Mouse (Mus musculus) midbrain, embryonic 12.5 days (tissue): ENCODE measurements around the gene Sphkap. TPM values are rescaled to one million over a fixed set of nuclear protein-coding genes. Genes with fewer than 3 reads are reported as not detected.

Source experiments
- ATAC-seq: fragments of 200-750 bp; cut with Nextera tagmentation; 2 replicates; pipeline ENCODE4 v1.8.0; 2017; ENCODE audit warnings: low read depth, moderate TSS enrichment, moderate library complexity; ENCODE audit not compliant: low FRiP score
- H3K27ac ChIP-seq: fragments of 300-500 bp; sonication (generic); replicated peaks from 2 replicates; pipeline ENCODE4 v1.5.1; 2016; ENCODE audit warnings: mild to moderate bottlenecking
- H3K27me3 ChIP-seq: fragments of 300-500 bp; sonication (generic); 2 replicates; pipeline ENCODE4 v1.6.1; 2016; ENCODE audit warnings: mild to moderate bottlenecking
- H3K36me3 ChIP-seq: fragments of 300-500 bp; sonication (generic); 2 replicates; pipeline ENCODE4 v1.6.1; 2016
- H3K4me1 ChIP-seq: fragments of 300-500 bp; sonication (generic); 2 replicates; pipeline ENCODE4 v1.6.1; 2016
- H3K4me2 ChIP-seq: fragments of 300-500 bp; sonication (generic); replicated peaks from 2 replicates; pipeline ENCODE4 v1.6.1; 2016; ENCODE audit warnings: mild to moderate bottlenecking, moderate library complexity
- H3K4me3 ChIP-seq: fragments of 300-500 bp; sonication (generic); 2 replicates; pipeline ENCODE4 v1.5.1; 2016; ENCODE audit warnings: mild to moderate bottlenecking
- H3K9ac ChIP-seq: fragments of 300-500 bp; sonication (generic); replicated peaks from 2 replicates; pipeline ENCODE4 v1.6.1; 2016; ENCODE audit warnings: mild to moderate bottlenecking, moderate library complexity
- H3K9me3 ChIP-seq: fragments of 300-500 bp; sonication (generic); 2 replicates; pipeline ENCODE4 v1.6.1; 2016; ENCODE audit warnings: mild to moderate bottlenecking
- WGBS: fragments of 180-500 bp; shearing (Covaris S2); methylation state at CpG from one replicate; pipeline ENCODE4 v1.1.7; 2016; 5-methylcytosine and 5-hydroxymethylcytosine counted together
- polyA plus RNA-seq: library from polyadenylated mRNA; unstranded; fragments of >200 nt; fragmentation: Nextera tagmentation; extraction: Ambion mirVana; gene quantifications from 2 replicates; pipeline ENCODE4 v1.2.1, GENCODE M21; 2016

Gene Sphkap
- polyA plus RNA-seq = 1.7 TPM in 2 replicates

GRCm38 (mm10) chr1:83408021-83408464, at the start of gene Sphkap:
Gene Sphkap (minus strand): TSS chr1:83408200.
- WGBS = 1% methylated on average over 16 of the region's 16 CpGs
- Histone ChIP-seq H3K27ac (no peak within 1 kb of the TSS), H3K4me2 (peak within 1 kb of the TSS; percentile 81), H3K4me1 (peaks cover 7% of the 10 kb centered on the region; the same call in 1 of the 2 replicates), H3K27me3 (peaks cover 11% of the 10 kb centered on the region), H3K4me3 (peak within 1 kb of the TSS; percentile 47), H3K9me3 (no peaks in the 10 kb centered on the region), H3K36me3 (no peaks in the 10 kb centered on the region), H3K9ac (peak within 1 kb of the TSS; percentile 50; the same call in 1 of the 2 replicates)
- peak; percentile 90 for ATAC-seq

- WGBS = 85% methylated on average over 5 of the region's 5 CpGs
- H3K9ac ChIP-seq = no peak overlapping the region
- no peaks in the 10 kb centered on the region for H3K36me3 ChIP-seq
These were observed 43.3 kb upstream of the Sphkap start for GRCm38 (mm10) chr1:83451291-83451690.

GRCm38 (mm10) chr1:83440422-83440821, 32.4 kb upstream of the Sphkap start:
- no peak overlapping the region for H3K9ac ChIP-seq
- H3K4me1 ChIP-seq = no peaks in the 10 kb centered on the region
- WGBS = 99% methylated on average over 2 of the region's 2 CpGs
- H3K27me3 ChIP-seq = no peaks in the 10 kb centered on the region
- no peak for ATAC-seq
- no peaks in the 10 kb centered on the region for H3K36me3 ChIP-seq
- H3K9me3 ChIP-seq = no peaks in the 10 kb centered on the region
- H3K4me3 ChIP-seq = no peak overlapping the region
- no peak overlapping the region for H3K27ac ChIP-seq
- no peak overlapping the region for H3K4me2 ChIP-seq

More at GRCm38 (mm10) chr1:83451291-83451690, 43.3 kb upstream of the Sphkap start:
- H3K4me3 ChIP-seq = no peak overlapping the region
- H3K9me3 ChIP-seq = no peaks in the 10 kb centered on the region
- no peak overlapping the region for H3K4me2 ChIP-seq
- no peak overlapping the region for H3K27ac ChIP-seq
- H3K4me1 ChIP-seq = no peaks in the 10 kb centered on the region
- no peak for ATAC-seq
- no peaks in the 10 kb centered on the region for H3K27me3 ChIP-seq

GRCm38 (mm10) chr1:83433932-83434331, 25.9 kb upstream of the Sphkap start:
- H3K4me1 ChIP-seq = no peaks in the 10 kb centered on the region
- H3K36me3 ChIP-seq = no peaks in the 10 kb centered on the region
- no peak overlapping the region for H3K4me3 ChIP-seq
- 95% methylated on average over 3 of the region's 3 CpGs for WGBS
- H3K27me3 ChIP-seq = no peaks in the 10 kb centered on the region
- H3K4me2 ChIP-seq = no peak overlapping the region
- no peak for ATAC-seq
- no peak overlapping the region for H3K27ac ChIP-seq
- H3K9me3 ChIP-seq = no peaks in the 10 kb centered on the region
- no peak overlapping the region for H3K9ac ChIP-seq

- H3K9ac ChIP-seq = no peak overlapping the region
- no peaks in the 10 kb centered on the region for H3K9me3 ChIP-seq
- no peak overlapping the region for H3K27ac ChIP-seq
- ATAC-seq = no peak
- no peaks in the 10 kb centered on the region for H3K4me1 ChIP-seq
- no peak overlapping the region for H3K4me2 ChIP-seq
- H3K27me3 ChIP-seq = no peaks in the 10 kb centered on the region
- no peaks in the 10 kb centered on the region for H3K36me3 ChIP-seq
- H3K4me3 ChIP-seq = no peak overlapping the region
These were observed 21.9 kb upstream of the Sphkap start for GRCm38 (mm10) chr1:83429866-83430265.

- ATAC-seq = peak; percentile 66
- Histone ChIP-seq H3K4me1 (peaks cover 7% of the 10 kb centered on the region; the same call in 1 of the 2 replicates), H3K4me2 (peak overlapping the region; percentile 81), H3K9ac (peak overlapping the region; percentile 50; the same call in 1 of the 2 replicates), H3K27ac (no peak overlapping the region), H3K4me3 (peak overlapping the region; percentile 47), H3K36me3 (no peaks in the 10 kb centered on the region), H3K9me3 (no peaks in the 10 kb centered on the region), H3K27me3 (peaks cover 11% of the 10 kb centered on the region)
- WGBS = 4% methylated on average over 11 of the region's 11 CpGs
These were observed 384 bp downstream of the Sphkap start for GRCm38 (mm10) chr1:83407616-83408015.

GRCm38 (mm10) chr1:83406882-83407549, 984 bp downstream of the Sphkap start:
- Histone ChIP-seq H3K4me3 (no peak overlapping the region), H3K27me3 (peaks cover 11% of the 10 kb centered on the region), H3K27ac (no peak overlapping the region), H3K36me3 (no peaks in the 10 kb centered on the region), H3K4me2 (peak overlapping the region; percentile 81), H3K9ac (no peak overlapping the region), H3K9me3 (no peaks in the 10 kb centered on the region), H3K4me1 (peaks cover 7% of the 10 kb centered on the region; the same call in 1 of the 2 replicates)
- 7% methylated on average over 8 of the region's 8 CpGs for WGBS
- ATAC-seq = no peak

- Histone ChIP-seq H3K27me3 (no peaks in the 10 kb centered on the region), H3K27ac (no peak overlapping the region), H3K4me3 (no peak overlapping the region), H3K4me1 (no peaks in the 10 kb centered on the region), H3K9me3 (no peaks in the 10 kb centered on the region), H3K36me3 (no peaks in the 10 kb centered on the region), H3K9ac (no peak overlapping the region), H3K4me2 (no peak overlapping the region)
- 84% methylated on average over 1 of the region's 1 CpGs for WGBS
- no peak for ATAC-seq
These were observed 6.9 kb downstream of the Sphkap start for GRCm38 (mm10) chr1:83401079-83401478.

- ATAC-seq = no peak
- Histone ChIP-seq H3K27ac (no peak overlapping the region), H3K36me3 (no peaks in the 10 kb centered on the region), H3K4me1 (no peaks in the 10 kb centered on the region), H3K4me2 (no peak overlapping the region), H3K27me3 (no peaks in the 10 kb centered on the region), H3K9me3 (no peaks in the 10 kb centered on the region), H3K4me3 (no peak overlapping the region), H3K9ac (no peak overlapping the region)
- WGBS = 95% methylated on average over 2 of the region's 2 CpGs
These were observed 11.7 kb downstream of the Sphkap start for GRCm38 (mm10) chr1:83396284-83396683.

- Histone ChIP-seq H3K4me1 (no peaks in the 10 kb centered on the region), H3K36me3 (no peaks in the 10 kb centered on the region), H3K9me3 (no peaks in the 10 kb centered on the region), H3K27ac (no peak overlapping the region), H3K9ac (no peak overlapping the region), H3K4me3 (no peak overlapping the region), H3K27me3 (no peaks in the 10 kb centered on the region), H3K4me2 (no peak overlapping the region)
- ATAC-seq = no peak
- WGBS = 93% methylated on average over 5 of the region's 5 CpGs
These were observed 12.4 kb downstream of the Sphkap start for GRCm38 (mm10) chr1:83395559-83395958.

GRCm38 (mm10) chr1:83389419-83389818, 18.6 kb downstream of the Sphkap start:
- Histone ChIP-seq H3K4me2 (no peak overlapping the region), H3K9me3 (no peaks in the 10 kb centered on the region), H3K9ac (no peak overlapping the region), H3K36me3 (no peaks in the 10 kb centered on the region), H3K27me3 (no peaks in the 10 kb centered on the region), H3K27ac (no peak overlapping the region), H3K4me1 (no peaks in the 10 kb centered on the region), H3K4me3 (no peak overlapping the region)
- 71% methylated on average over 4 of the region's 4 CpGs for WGBS
- ATAC-seq = no peak

GRCm38 (mm10) chr1:83377404-83377803, 30.6 kb downstream of the Sphkap start:
- Histone ChIP-seq H3K4me1 (no peaks in the 10 kb centered on the region), H3K4me2 (no peak overlapping the region), H3K9ac (no peak overlapping the region), H3K9me3 (no peaks in the 10 kb centered on the region), H3K36me3 (no peaks in the 10 kb centered on the region), H3K27ac (no peak overlapping the region), H3K4me3 (no peak overlapping the region), H3K27me3 (no peaks in the 10 kb centered on the region)
- 89% methylated on average over 1 of the region's 1 CpGs for WGBS
- no peak for ATAC-seq
